Mouse (Mus musculus) gastrocnemius, adult 18-20 months (tissue): ENCODE data around the gene Aldh3b1. TPM values are rescaled to one million over a fixed set of nuclear protein-coding genes. Genes with fewer than 3 reads are reported as not detected.
A peak's percentile ranks its signal among the peaks of the same experiment; 100 is the strongest.

ENCODE experiments used
- DNase-seq: peaks from one replicate; pipeline ENCODE4 v3.0.0; 2021; ENCODE audit warnings: low spot score
- total RNA-seq, 2 experiments: library from RNA; stranded (reverse); gene quantifications; 2 replicates each; pipeline ENCODE4 v1.2.3; 2021

Gene Aldh3b1
- total RNA-seq, 2 experiments from 2014 or later, result 0.62 to 0.83 TPM

DNA sequence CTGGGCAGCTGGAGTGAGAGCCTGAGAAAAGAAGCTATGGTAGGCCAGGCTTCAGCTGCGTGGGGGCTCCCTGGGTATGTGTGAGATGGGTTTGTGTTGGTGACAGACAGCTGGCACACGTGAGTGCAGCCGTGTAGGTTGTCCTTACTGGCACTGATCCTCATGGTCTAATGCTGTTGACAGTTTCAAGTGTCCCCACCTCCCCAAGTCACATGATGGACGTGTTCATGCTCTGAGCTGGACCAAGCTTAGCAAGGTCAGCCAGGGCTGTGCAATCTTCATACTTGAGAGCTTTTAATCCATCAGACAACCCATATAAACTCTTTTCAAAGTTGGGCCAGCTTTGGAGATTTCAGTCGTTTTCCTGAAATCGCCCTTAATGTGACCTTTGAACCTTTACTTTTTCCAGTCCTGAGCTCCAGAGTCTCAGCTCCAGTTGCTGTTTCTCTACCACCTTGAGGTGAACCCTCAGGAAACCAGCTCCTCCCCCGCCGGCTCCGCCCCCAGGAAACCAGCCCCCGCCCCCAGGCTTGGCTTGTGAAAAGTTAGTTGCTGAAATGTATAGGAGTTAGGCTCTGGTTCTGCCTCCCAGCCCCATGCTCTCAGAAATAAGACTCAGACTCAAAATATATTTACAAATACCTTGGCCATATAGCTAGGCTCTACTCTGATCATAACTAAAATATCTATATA is 16.4 kb upstream of the Aldh3b1 start:
- no peak for DNase-seq

DNA sequence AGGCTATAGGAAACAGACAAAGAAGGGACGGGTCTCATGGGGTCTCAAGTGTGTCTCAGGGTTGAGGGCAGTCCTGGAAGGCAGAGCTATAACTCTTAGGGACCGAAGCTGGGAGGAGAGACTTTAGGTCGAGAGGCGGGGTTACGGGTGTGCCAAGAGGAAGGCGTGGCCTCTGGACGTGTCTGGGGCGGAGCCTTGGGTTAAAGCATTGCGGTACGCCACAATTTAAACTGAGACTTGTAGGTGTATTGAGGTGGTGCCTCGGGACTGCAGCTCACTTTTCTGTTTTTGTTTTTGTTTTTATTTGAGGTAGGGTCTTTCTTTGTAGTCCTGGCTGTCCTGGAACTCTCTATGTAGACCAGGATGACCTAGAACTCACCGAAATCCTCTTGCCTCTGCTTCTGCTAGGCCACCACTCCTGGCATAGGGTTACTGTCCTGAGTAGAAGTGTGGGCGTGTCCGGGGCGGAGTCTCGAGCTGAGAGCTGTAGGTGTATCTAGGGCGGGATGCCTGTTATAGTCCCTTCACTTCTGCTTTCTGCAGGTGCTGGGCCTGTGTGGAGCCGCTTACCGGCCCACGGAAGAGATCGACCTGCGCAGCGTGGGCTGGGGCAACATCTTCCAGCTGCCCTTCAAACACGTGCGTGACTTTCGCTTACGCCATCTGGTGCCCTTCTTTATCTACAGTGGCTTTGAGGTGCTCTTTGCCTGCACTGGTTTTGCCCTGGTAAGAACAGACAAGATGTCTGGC is 13.6 kb upstream of the Aldh3b1 start:
- DNase-seq, result no peak

DNA sequence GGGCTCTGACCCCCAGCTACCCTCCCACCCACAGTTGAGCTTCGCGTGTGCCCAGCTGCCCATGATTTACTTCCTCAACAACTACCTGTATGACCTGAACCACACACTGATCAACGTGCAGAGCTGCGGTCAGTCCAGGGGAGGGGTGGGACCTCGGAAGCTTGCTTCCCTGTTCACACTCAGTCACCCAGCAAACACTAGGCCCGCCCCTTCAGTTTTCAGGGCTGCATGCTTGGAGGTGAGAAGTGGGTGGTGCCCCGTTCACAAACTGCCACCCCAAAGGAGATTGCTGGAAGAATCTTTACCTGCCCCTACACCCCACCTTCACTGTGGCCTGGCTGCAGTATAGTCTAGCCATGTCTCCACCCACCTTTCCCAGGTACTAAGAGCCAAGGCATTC is 12.7 kb upstream of the Aldh3b1 start:
- DNase-seq, result no peak

DNA sequence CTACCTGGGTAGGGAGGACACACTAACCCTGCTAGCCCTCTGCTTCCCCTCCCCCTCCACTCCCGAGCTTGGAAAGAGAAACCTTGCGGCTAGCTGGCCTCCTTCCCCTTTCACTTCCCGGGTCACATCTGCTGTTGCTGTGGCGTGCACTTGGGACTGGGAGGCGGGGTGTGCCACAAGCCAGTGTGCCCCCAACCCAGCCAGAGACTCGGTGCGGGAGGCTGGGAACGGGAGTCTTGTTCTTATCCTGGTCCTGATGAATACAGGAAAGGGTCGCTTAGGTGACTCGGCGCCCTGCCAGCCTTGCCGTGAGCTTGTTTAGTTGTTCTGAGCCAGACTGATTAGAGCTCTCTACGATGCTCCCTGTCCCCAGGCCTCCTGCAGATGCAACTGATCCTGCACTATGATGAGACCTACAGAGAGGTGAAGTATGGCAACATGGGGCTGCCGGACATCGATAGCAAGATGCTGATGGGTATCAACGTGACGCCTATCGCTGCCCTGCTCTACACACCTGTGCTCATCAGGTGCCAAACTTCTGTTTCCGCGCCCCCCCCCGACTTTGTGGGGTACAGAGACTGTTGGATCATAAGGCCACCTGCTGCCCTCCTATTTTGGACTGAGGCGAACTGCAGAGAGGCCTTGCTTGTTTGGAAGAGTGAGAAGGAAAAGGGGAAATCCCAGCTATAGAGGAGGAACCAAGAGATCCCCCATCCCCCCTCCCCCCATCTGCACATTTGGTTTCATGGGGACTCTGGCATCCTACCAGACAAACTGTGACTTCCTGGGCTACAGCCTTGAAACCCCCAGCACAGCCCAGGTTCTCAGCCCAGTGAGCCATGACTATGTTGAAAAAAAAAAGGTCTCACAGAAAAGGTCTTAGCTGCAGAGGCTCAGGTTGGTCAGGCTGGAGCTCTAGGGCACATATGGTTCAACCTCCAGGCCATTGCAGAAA is 6.6 kb upstream of the Aldh3b1 start:
- peak; percentile 64 for DNase-seq

DNA sequence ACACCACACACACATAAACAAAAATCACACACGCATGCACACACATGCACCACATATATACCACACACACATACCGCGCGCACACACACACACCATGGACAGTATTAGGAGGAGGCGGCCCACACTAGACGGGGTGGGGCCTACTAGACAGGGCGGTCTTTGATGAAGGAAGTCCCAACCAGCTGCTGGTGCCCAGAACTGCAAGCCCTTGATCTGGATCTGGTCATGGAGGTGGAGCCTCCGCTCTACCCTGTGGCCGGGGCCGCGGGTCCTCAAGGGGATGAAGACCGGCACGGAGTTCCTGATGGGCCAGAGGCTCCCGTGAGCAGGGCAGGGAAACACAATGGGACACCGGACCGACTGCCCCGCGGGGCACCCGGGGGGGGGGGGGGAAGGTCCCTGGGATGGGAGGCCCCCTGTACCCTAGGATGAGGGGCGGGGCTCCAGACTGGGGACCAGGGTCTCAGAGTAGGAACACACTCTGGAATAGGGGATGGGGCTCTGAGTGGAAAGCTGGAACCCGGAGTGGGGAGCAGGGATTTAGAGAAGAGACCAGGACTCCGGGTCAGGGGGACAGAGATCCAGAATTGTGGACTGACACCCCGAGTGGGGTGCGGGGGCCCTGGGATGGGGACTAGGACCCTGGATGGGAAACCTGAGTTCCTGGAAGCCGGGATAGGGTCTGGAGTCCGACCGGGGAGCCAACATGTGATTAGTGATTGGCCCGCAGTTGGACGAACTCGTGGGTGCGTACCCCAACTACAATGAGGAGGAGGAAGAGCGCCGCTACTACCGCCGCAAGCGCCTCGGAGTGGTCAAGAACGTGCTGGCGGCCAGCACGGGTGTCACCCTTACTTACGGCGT is 5.7 kb upstream of the Aldh3b1 start, which contains the start of gene Unc93b1:
TSS of gene Unc93b1 (plus strand) at position 155 of the 864 bp plus-strand sequence.
- DNase-seq, result peak; percentile 51

DNA sequence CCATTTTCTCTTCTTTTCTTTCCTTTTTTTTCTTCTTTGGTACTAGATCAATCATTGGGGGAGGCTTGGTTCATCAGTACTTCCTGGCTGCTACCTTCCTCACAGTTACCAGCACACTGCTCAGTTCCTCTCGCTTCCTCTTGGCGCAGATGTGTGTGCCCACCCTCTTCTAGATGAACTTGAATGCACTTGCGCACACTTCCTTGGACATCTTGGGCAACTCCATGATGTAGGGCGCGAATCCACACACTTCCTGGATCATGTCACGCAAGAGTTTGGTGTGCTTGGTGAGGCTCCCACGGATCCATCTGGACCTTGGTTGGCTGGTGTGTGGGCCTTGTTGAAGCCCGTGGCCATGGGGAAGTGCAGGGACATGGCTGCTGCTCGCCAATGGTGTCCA is 2.1 kb upstream of the Aldh3b1 start:
- DNase-seq, result no peak

DNA sequence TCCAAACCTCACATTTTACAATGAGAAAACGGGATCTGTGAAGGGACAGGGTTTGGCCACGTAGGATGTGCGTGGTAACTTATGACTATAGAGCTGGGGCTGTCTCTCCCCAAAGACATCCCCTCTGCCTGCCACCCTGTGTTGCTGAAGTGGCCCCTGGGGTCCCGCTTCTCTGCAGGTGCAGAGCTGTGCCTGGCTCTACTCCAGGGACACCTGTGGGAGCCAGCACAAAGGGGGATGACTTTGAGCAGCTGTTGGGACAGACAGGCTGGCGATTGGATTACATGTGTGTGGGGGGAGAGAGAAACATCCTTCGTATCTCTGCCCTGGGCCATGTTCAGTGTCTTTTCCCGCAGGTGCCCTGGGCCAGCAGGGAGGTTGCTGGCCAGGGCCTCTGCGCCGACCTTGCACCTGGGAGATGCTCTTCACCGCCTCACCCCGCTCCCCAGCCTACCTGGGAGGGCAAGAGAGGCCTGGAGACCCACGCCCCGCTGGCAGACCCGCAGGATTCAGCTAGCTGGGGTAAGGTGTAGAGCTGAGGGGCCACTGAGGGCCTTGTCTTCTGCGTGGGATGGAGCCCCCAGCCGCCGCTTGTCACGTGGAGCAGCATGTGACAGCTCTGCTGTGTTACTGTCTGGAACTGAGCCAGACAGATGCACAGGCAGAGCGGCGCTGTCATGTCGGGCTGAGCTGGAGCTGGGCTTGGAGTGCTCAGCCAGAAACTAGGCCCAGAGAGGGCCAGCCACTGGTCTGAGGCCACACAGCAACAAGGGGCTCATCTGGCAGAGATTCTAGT is 852 bp upstream of the Aldh3b1 start:
- DNase-seq, result no peak

DNA sequence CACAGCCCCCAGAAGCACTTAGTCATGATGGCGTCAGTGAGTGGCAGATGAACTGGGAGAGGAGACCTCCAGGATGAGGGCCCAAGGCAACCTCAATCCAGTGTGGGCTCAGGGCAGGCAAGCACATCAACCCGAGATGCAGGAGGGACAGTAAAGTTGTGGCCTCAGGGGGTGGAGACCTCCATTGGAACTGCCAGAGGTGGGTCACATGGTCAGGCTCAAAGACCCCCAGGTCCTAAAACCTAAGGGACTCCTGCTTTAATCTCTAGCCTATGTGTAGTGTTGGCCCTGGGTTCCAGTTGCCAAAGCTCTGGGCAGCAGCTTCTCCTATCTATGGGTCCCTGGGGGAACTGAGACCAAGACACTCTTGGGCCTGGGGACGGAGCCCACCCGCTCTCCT is 829 bp downstream of the Aldh3b1 start:
- DNase-seq, result no peak

DNA sequence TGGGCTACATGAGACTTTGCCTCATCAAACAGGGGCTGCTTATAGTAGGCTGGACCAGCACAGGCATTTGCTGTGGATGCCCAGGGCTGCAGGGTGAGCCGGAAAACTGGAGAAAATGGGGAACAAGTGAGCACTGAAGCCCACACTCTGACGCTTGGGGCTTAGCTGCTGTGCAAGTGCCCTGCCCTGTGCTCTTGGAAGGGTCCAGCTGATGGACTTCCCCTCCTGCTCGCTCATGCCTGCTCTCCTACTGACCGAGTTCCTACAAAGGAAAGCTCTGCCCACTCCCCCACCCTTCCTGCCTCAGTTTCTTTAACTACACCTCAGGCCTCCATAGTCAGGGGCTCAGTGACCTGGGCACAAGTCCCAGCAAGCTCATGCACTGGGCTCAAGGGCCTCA is 1.6 kb downstream of the Aldh3b1 start:
- DNase-seq, result no peak

DNA sequence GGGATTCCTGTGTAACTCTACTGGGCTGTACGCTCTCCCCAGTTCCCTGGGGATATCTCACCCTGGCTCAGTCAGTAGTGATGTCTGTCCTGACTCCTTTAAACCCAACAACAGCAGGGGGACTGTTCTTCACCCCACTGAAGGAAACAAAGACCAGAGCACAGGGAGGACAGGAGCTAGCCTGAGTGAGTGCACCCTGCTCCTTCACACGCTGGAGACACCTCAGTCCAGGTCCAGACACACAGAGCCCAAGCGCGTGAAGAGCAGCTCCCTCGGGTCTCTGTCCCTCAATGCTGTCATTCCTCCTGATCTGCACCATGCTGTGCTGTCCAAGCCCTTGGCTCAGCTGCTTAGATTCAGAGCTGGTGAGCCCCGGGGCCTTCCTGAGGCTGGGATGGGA is 2.9 kb downstream of the Aldh3b1 start:
- DNase-seq, result no peak

DNA sequence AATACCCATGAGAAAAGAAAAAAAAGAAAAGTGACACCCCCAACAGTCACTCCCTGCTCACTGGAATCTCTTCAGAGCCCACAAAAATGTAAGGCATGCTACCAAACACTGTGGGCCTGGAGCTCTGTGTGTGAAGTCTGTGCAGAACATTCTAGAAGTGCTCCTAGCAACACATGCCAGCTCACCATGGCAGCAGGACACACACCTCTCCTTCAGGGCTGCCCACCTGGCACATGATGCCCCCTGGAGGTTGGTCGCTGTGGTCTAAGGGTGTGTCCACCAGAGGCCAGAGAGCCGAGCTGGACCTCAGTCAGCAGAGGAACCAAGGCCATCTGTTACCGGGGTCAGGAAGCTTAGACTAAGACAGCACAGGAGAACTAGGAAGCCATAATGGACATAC is 3.3 kb downstream of the Aldh3b1 start:
- DNase-seq, result no peak

DNA sequence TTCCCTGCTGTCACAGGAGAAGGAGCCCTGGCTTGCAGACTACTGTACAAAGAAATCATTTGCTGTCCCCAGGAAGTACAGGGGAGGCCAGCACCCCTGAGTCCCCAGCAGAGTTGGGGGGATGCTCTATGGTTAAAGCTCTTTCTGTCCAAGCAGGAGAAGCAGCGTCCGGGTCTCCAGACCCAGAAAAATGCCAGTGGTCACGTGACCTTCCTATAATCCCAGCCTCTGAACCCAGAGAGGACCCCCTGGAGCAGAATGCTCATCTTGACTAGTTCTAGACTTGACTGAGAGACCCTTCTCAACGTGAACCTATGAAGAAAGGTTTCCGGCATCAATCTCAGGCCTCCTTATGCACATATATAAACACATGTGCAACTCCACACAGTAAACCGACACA is 3.7 kb downstream of the Aldh3b1 start:
- DNase-seq, result no peak

DNA sequence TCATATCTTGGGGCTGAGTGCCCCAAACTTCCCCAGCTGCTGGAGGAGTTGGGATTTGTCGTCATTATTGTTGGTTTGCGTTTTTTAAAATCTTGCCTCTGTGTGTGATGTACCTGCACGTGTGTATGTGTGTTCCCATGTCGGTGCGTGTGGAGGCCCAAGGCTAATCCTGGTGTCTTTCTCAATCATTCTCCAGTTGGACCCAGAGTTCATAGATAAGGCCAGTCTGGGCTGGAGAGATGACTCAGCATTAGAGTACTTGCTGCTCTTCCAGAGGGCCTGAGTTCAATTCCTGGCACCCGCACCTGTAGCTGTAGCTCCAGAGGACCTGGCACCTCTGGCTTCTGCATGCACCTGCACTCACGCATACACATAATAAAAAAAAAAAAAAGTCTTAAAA is 4.7 kb downstream of the Aldh3b1 start:
- no peak for DNase-seq

DNA sequence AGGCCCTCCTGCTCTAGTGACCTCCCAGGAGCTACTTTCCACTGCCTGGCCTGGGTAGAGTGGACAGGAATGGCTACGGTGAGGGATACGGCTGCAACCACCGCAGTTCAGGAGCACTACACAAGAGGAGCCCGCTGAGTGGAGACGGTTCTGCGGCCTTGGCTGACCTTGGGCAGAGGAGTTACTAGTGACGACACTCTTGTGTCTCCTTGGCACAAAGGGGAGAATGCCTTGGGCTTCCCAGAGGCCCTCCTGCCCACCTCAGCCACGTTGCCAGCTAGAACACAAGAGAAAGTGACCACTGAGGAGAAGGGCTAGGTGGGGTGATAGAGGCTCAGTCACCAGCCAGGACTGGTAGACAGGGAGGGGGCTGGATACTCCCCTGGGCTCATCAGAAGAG is 5.4 kb downstream of the Aldh3b1 start:
- DNase-seq, result no peak

DNA sequence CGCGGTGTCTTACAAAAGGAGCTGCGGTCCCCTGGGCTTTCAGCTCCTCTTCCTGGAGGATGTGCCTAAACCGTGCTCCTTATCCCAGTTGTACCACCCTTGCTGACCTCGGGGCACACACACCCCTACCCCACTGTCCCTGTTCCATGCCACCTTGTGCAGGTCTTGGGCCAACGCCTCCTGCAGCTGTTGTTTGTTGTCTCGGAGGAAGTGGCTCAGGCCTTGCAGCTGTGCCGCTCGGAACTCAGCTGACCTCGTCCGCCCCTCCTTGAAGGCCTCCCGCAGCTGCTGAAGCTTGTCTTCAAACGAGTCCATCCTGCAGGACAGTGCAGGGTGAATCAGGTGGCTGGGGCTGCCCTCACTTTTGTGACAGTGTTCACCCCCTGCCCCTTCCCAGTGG is 6.0 kb downstream of the Aldh3b1 start:
- DNase-seq, result no peak

DNA sequence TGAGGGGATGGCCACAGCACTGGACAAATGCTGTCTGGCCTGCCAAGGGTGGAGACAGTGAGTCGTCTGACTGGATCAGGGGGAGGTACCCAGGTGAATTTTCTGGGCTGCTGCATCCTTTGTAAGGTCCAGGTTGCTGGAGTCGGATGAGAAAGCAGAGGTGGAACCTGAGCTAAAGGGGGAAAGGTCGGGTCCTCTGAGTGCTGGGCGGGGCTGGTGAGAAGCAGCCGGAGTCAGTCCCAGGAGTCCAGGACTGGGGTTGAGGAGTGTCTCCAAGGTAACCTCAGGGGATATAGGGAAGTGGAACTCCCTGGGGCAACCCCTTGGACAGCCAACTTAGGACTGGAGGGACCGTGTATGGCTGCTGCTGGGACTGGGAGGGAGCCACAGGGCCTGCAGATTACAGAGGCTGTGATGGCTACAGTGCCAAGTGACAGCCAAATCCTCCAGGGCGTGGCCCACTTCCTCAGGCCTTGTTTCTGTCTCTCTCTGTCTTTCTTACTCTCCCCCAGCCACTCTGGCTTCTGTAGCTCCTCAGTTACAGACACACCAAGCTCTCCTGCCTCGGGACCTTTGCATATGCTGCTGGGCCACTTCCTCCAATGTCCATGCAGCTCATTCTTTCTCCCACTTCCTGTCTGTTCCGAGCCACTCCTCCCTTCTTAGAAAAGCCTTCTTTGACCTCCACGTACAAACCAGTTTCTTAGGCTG is 6.8 kb downstream of the Aldh3b1 start:
- no peak for DNase-seq

DNA sequence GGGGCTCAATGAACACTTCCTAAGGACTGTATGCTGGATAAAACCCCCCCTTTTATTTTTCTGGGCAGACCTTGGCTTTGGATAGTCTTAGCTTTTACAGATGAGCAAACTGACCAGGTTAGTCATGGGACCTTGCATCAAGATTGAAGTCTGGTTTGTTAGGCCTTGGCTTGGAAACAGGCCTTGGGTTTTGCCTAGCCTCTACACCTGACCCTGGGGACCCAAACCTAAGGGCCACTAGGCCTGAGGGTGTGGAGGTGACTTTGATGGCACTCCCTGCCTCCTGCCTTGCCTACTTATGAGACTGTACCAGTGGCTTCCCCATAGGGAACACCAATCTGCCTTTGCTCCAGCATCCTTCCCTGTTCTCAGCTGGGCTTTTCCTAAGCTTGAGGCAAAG is 9.7 kb downstream of the Aldh3b1 start:
- no peak for DNase-seq

DNA sequence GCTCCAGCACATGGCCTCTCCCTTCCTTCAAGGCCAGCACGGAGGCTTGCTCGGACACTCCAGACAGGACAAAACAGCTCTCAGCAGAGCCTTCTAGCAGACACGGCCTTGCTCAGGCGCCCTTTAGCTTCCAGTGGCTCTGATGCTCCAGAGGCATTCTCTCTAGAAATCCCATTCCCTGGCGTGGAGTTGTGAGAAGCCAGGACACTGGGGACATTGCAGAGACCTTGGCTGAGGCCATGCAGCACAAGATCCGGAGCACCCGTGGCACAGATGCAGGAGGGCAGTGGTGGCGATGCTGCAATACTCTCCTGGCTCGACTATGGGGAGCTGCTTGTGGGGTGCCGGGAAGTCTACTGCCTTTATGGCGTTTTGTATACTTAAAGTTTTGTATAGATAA is 12.9 kb downstream of the Aldh3b1 start:
- DNase-seq, result no peak

DNA sequence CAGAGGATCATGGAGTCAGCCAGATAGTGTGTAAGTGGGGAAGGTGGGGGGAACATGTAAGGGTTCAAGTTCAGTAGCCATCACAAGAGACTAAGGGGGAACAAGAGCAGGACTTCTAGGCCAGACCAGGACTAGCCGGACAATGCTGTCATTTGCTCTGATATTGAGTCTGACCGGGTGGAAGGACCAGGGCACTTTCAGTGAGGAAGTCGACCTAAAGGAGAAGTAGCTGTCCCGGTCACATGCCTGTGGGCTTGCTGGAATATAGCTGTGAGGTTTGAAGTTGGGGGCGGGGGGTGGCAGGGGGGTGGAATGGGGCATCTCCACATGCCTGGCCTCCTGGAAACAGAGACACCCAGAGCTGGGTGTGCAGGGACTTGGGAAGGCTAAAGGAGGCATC is 15.1 kb downstream of the Aldh3b1 start:
- DNase-seq, result no peak

DNA sequence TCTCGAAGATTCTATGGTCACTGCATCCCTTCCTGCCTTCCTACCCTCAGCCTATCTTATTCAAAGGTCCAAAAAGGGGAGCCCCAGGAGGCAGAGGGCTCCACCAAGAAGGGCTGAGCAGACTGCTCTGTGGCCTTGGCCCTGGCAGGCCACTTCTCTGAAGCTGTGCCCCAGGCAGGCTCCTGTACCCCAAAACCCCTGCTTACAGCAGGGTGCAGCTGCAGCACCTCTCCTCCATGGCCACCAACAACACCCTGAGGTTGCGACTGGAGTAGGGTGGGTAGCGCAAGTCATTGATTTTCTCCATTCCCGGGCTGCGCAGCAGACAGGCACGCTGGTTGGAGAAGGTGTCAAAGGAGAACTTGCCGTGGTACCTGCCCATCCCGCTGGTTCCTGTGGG is 15.9 kb downstream of the Aldh3b1 start:
- no peak for DNase-seq
